Mouse (Mus musculus): Measurements from ENCODE around the gene Tekt1. TPM values are rescaled to one million over a fixed set of nuclear protein-coding genes. Genes with fewer than 3 reads are reported as not detected.

Tekt1 gene
- total RNA-seq, 1 experiment from 2014 or later, result not detected

DNA sequence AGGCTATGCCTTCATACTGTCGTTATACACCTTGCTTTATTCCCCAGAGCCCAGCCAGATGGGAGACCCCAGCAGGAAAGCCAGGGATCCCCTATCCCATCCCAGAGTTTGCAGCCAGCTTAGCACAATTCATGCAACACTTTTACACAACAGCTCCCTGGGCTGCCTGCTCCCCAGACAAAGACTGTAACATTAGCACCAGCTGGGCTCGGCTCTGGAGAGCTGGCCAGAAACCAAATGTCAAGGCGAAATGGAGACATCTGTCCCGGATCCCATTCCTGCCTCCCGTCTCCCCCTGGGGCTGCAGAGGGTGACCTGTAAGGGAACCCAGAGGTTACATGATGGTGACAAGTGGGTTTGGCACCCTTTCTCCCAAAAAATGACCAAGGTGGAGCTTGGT lies 31.4 kb upstream of the Tekt1 start:
- no peak for ATAC-seq (replicated peaks; ENCODE audit: insufficient number of reproducible peaks, low FRiP score, low TSS enrichment, poor library complexity, severe bottlenecking)

DNA sequence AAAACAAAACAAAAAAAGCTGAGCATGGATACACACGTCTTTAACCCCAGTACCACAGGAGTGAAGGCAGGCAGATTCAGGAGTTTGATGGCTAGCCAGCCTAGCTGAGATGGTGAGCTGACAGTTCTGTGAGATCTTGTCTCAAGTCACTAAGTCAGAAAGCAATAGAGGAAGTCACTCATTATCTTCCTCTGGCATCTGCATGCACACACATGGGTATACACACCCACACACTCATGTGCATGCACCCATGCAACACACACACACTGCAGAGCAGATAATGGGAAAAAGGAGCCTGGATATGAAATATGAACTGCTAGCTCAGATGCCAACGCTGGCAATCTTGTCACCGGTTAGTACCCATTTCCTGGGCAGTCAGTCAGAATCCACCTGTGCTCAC lies 31.0 kb upstream of the Tekt1 start:
- ATAC-seq (replicated peaks; ENCODE audit: insufficient number of reproducible peaks, low FRiP score, low TSS enrichment, poor library complexity, severe bottlenecking), result no peak

DNA sequence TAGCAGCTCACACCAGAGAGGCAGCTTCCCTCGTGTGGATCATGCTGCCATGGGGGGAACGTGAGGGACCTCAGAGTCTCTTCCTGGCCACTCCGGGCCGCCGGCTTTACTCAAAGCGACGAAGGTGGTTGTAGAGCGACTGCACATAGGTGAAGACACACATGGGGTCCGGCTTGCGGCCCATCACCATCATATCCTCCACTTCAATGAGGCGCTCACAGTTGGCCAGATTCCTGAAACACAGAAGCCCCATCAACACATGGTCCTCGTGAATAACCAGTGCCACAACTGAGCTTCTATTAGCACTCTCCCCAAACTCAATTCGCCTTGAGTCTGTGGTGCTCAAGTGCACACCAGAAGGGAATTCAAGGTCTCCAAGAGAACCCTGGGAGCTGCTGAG lies 28.9 kb upstream of the Tekt1 start:
- ATAC-seq (replicated peaks; ENCODE audit: insufficient number of reproducible peaks, low FRiP score, low TSS enrichment, poor library complexity, severe bottlenecking), result no peak

DNA sequence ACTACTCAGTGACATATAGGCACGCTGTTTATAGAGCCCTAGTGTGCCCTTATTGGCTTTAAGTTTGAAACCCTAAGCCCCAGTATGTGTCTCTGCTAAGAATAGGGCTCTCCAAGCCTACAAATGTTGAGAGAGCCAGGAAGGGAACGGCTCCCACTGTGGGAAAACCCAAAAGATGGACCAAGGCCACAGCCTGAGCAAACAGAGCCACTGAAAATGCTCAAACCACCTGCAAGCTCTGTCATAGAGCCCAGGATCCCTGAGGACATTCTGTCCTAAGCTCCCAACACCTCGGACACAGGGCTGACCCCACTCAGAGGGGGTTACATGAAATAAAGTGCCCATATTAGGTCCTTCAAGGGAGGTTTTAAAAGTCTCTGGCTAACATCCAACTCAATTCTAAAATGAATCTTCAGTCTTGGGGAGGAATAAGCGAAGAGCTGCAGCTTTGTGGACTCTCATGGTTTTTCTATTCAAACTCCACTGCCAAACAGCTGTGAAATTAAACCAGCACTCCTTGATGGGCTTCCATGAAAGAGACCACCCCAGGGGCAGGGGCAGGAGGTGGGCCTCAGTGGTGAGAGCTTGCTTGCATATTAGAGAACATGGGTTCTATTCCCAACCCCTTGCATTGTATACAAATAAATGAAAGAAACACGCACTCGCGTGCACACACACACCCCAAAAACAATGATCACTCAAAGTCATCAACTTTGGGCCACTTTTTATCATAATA lies 27.3 kb upstream of the Tekt1 start:
- ATAC-seq (replicated peaks; ENCODE audit: insufficient number of reproducible peaks, low FRiP score, low TSS enrichment, poor library complexity, severe bottlenecking), result no peak

DNA sequence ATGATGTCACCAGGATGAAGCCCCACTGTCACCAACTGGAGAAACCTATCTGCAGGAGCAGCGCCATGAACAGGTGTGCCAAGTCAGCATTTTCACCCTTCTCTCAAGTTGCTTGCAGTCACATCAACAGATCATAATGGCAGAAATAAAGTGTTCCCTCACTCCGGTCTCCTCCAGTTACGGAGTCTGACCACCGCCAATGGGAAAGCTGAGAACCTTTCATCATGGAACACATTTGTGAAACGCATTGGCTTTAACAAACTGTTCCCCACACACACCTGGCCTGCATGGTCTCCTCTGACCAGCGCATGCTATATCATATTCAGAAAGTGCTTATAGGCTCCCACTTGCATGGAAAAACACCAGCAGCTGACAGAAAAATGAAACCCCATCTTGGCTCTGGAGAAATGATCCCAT lies 25.9 kb upstream of the Tekt1 start:
- ATAC-seq (replicated peaks; ENCODE audit: insufficient number of reproducible peaks, low FRiP score, low TSS enrichment, poor library complexity, severe bottlenecking), result no peak

DNA sequence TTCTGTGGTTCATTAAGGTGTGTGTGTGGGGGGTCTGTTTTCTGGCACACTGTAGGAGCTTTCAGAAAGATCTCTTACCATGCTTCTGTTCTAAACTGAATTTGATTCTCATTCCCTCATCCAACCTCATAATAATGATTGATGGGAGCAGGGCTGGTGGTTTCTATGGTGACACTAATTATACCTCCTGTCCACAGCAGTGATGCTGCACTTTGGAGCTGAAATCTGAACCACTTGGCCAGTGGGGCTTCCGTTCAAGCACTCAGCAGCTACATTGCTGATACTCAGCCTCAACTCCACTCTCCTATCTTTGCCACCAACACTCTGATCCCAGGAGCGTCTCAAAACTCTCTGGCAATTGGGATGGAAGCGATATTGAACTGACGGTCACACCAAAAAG lies 17.1 kb upstream of the Tekt1 start:
- no peak for ATAC-seq (replicated peaks; ENCODE audit: insufficient number of reproducible peaks, low FRiP score, low TSS enrichment, poor library complexity, severe bottlenecking)

DNA sequence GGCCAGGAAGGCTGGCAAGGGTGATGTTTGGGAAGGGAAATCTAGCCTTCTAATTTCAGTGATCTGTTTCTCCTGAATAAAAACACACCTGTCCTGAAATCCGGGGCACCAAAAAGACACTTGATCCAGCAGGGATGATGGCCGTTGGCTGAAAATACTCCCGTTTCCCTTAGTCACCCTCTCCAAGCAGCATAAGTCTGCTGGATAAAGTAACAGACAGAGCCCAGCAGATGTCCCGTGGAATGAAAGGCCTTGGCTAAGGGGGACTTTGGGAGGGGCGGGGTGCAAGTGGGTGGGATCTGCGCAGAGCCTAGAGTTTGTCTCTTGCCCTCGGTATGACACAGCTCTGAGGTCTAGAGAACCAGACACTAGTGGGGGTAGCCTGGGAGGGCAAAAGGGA lies 16.0 kb upstream of the Tekt1 start:
- ATAC-seq (replicated peaks; ENCODE audit: insufficient number of reproducible peaks, low FRiP score, low TSS enrichment, poor library complexity, severe bottlenecking), result no peak

DNA sequence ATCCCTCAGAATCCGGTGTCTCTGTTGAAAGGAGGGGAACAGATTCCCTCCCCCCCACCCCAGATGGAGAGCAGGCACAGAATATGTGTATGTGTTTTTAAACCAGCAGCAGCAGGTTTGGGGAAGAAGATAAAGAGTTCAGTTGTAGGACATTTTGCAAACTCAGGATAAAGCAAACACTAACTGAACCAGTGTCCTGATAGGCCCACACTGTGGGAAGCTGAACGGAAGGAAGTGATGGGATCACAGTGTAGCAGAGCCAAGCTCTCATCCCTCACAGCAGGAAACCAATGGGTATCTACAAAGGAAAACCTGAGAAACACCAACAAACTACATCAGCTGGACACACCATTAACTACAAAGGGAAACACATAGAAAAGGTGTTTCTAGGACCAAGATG lies 14.3 kb upstream of the Tekt1 start:
- ATAC-seq (replicated peaks; ENCODE audit: insufficient number of reproducible peaks, low FRiP score, low TSS enrichment, poor library complexity, severe bottlenecking), result no peak

DNA sequence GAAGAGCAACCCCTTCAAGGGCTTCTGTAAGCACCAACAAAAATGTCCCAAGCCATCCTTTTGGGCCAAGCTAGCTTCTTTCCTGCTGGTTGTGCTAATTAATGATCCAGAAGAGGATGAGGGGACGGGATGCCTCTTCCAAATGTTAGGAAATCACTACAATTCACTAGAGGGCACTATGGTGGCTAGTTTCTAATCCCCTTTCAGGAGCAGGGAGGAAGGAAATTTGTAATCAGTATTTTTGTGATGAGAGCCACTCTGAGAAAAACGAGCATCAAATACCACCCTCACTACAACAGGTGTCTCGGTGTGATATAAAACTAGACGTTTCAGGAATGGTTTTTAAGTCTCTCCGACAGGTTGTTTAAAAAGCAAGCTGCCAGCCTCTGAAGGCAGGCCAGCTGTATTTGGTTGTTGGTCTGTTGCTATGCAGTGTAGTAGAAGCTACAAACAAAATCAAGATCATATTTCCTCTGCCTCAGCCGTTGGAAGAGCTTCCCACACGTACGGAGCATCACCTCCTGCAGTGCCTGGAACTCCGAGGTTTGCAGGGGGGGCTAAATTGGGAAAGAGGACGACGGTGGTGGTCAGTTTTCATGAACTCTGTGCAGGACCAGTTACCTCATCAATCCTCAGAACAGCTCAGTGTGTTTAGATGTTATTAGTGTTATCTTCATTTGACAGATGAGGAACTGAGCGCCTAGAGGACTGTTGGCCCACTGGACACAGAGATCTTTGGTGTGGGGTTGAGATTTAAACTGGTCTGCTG lies 7.8 kb upstream of the Tekt1 start:
- ATAC-seq (replicated peaks; ENCODE audit: insufficient number of reproducible peaks, low FRiP score, low TSS enrichment, poor library complexity, severe bottlenecking), result no peak

DNA sequence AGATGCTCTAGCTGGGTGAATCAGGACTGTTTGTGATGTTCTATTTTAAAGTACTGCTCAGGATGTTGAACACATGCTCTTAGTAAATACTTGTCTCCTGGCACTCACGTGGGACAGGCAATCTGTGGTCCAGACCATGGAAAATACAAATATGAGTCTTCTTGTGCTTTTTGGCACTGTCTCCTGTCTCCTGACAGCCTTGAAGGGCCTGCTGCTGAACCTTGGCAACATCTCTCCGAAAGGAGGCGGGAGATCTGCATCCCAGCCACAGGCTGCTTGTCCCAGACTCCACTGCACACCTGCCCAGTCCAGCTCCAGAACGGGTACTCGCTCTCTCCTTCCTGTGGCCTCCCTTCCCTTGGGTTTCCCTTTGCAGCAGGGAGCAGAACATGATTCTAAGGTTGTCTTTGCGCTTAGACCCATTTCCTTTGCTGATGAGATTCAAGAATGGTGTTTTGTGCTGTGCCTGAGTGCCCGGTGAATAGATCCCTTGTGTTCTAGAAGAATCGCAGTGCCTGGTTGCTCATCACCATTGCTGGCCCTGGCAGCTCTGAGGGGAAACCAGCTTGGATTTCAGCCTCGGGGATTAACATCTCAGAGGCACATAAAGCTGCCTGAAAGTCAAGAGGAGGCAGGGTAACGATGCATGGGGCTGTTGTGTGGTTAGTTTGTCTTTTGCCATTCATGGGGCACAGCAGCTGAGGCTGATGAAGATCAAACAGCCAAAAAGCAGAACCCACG lies 5.9 kb upstream of the Tekt1 start:
- ATAC-seq (replicated peaks; ENCODE audit: insufficient number of reproducible peaks, low FRiP score, low TSS enrichment, poor library complexity, severe bottlenecking), result no peak

DNA sequence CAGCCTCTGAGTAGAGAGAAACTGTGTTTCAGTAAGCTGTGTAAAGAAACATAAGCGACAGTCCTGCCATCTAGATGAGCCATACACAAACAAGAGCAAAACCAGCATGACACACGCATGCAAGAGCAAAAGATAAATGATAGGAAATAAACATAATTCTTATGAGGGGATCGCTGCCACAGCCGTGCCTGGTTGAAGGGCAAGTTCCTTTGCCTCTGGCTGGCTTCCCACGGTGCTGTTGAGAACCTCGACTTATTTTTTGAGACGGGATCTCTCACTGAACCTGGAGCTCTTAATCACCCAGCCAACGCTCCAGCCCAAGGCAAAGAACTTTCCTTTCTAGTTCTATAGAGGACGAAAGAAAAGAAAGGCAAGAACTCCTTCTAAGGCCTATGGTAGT lies 3.9 kb upstream of the Tekt1 start:
- ATAC-seq (replicated peaks; ENCODE audit: insufficient number of reproducible peaks, low FRiP score, low TSS enrichment, poor library complexity, severe bottlenecking), result no peak

DNA sequence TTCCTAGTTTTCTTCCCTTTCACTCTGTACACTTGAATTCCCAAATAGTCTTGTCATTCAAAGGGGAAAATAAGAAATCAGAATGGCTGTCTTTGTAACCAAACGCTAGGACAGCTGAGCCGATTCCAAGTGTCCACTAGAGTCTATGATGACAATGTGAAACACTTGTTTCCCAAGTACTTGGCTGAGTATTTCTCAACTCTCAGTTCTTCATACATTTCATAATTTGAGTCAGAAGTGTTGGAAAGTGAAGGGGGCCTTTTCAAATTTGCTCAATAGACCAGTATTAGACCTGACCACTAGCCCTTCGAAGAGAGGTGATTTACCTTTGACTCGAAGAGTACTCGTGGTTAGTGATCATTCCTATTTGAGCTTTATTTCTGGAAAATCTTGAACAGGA lies 2.3 kb upstream of the Tekt1 start:
- no peak for ATAC-seq (replicated peaks; ENCODE audit: insufficient number of reproducible peaks, low FRiP score, low TSS enrichment, poor library complexity, severe bottlenecking)

DNA sequence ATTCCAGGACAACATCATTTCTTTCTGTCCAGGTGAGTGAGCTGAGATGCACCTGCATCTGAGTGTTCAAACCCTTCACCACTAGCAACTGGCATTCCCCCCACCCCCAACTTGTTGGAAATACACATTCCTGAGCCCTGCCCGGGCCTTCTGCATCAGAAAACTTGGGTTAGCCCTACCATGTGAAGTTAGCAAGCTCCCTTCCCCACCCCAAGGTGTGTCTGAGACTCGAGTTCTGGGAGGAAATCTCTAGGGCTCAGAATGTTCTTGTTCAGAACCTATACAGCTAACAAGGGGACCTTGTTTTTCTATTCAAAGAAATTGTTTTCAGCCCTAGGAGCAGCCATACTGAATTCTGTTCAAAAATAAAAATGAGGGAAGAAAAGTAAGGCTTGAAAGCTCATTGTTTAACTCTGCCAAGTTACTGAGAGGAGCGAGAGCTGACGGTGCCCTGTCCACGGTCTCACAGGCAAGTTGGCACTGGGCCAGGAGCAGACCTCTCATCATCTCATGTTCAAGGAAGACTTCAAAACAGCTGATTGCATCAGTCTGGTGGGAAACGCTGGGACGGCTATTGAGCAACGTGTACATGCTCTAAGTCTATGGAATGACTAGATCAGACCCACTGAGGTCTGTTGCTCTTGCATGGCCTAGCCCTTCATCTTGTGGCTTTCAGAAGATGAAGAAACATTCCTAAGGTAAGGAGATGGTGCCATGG lies 1.4 kb upstream of the Tekt1 start:
- ATAC-seq (replicated peaks; ENCODE audit: insufficient number of reproducible peaks, low FRiP score, low TSS enrichment, poor library complexity, severe bottlenecking), result no peak

DNA sequence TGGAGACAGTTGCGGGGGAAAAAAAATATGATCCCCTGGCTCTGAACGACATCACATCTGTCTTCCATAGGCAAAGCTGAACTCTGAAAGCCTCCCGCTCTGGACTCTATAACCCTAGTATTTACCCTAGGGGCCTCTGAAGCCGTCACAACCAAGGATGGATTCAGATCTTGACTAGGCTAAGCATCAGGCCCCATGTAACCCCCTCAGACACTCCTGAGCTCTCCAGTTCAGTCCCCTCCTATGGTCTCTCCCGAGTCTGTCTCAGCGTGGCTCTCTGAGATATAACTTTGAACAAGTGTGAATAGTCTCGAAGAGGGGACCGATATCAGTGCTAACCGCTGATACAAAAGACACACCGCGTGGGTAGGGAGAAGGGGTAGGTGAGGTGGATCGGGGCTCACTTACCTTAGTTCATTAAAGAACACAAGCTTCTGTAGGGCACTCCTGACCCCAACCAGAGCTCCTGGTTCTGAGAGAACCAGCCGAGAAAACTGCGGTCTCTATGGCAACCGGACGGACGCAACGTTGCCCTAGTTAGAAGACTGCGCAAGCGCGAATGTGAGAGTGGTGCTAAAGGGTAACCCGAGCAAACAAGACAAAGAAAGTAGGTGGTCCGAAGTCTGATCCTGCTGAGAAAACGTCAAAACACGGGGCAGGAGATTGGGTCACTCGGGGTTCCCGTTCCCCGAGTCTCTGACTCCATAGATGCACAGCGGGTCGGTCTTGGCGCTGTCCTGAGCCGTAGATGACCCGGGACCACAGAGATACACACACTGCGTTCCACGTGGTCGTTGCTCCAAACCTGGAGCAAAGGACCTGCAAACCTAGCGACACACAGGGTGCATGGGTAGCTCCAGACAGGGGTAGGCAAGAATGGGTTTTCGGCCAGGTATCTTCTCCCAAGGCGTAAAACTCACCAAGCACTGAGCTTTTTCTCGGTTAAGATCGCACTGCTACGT lies 576 bp downstream of the Tekt1 start:
- no peak for ATAC-seq (replicated peaks; ENCODE audit: insufficient number of reproducible peaks, low FRiP score, low TSS enrichment, poor library complexity, severe bottlenecking)

DNA sequence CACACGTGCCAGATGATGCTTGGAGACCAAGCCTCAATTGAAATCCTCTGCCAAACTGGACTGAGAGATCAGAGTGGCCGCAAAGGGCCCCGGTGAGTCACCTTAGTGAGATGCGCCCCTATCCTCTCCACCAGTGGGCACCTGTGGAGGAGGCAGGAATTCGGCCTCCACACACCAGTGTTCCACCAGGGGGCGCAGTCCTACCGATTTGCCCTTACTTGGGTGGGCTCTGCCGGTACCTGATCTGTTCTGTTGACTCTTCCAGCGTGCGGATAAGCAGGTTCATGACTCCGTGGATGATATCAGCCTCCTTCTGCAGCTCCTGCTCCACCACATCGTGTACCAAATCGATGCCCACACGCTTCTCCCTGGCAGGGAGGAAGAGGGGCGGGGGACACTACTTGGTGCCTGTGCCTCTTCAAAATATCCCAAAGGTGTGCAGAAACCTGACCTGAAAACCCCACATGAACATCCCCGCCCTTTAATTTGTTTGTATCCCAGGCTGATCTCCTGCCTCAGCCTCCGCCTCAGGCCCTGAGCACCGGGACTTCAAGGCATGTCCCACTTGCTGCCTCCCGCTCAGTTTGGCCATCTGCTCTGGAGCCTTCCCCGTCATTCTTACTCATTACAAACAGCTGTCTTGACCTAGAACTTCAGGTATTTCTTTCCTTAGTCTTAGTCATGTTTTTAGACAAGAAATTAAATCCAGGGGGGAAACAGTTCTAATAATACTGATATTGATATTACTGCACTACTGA lies 7.1 kb downstream of the Tekt1 start:
- ATAC-seq (replicated peaks; ENCODE audit: insufficient number of reproducible peaks, low FRiP score, low TSS enrichment, poor library complexity, severe bottlenecking), result peak; percentile 79

DNA sequence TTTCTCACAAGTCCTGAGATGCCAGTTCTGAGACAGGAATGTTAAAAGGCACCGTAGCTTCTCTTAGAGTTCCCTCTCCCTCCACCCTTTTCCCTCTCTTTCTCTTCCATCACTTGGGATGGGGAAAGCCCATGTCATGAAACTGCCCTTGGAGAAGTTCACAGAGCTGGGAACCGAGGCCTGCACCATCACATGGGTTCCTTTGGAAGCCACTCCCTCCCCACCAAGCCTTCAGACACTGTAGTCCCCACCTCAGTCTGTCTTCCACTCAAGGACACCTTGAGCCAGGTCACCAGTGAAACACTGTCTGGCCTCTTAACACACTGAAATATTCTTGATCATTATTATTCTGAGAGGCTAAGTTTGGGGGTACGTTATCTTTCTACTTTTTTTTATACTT lies 9.1 kb downstream of the Tekt1 start:
- ATAC-seq (replicated peaks; ENCODE audit: insufficient number of reproducible peaks, low FRiP score, low TSS enrichment, poor library complexity, severe bottlenecking), result no peak

DNA sequence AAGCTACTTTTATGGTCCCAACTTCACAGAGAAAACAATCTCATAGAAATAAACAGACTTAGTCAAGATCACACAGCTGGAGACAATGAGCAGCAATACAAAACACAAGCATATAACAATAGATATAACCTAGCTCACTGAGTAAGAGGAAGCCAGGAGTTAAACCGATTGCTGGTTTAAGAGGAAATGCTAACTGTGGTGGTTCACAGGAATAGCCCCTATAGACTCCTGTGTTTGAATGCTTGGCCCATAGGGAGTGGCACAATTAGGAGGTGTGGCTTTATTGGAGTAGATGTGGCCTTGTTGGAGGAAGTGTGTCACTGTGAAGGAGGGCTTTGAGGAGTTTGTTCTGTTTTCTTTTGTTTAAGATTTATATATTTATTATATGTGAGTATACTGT lies 10.0 kb downstream of the Tekt1 start:
- no peak for ATAC-seq (replicated peaks; ENCODE audit: insufficient number of reproducible peaks, low FRiP score, low TSS enrichment, poor library complexity, severe bottlenecking)

All from monocyte, adult 5-6 weeks (primary cell).